Mouse (Mus musculus): ENCODE results near the gene Cers2.

Gene Cers2

DNA sequence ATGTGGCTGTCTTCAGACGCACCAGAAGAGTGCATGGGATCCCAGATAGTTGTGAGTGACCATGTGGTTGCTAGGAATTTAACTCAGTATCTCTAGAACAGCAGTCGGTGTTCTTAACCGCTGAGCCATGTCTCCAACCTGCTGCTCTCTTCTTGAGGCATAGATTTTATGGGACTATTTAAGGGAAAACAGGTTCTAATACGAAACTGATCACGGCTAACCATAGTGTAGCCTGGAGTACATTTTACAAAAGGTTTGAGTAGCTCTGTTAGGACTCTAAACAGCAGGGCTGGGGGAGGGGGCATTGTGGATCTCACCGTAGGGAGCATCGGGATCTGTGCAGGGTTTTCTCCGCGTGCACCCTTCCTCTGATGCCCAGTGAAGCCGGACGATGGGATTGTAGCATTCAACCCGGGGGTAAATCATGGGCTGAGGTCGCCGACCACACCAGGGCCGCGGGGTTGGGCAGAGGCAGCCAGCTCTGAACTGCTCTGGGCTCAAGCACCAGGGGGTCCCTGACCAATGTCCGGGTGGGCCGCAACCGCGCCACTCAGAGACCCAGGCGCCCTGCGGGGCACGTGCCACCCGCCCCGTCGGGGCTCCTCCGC lies at the start of gene Cers2:
Cers2 (plus strand) TSS at position 306 of the 608 bp plus-strand sequence.
- CTCF ChIA-PET = interaction anchor here (0.7 kb wide), 1 partner anchor 43 kb away, joined by 3 read pairs; no protein-coding TSS in a partner anchor

DNA sequence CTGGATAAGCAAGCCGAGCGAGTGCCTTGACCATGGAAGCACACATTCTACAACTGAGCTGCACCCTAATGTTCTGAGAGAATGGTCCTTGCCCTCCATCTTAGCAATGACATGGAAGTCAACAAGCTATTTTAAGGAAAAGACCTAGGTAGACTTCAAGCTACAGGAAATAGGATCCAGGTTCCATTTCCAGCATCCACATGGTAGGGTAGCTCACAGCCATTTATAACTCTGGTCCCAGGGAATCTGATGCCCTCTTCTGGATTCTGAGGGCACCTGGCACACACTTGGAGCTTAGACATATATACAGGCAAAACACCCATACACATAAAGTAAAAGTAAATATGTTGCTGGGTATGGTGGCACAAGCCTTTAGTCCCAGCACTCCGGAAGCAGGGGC lies 48.5 kb upstream of the Cers2 start:
- CTCF ChIA-PET = no interaction called here

DNA sequence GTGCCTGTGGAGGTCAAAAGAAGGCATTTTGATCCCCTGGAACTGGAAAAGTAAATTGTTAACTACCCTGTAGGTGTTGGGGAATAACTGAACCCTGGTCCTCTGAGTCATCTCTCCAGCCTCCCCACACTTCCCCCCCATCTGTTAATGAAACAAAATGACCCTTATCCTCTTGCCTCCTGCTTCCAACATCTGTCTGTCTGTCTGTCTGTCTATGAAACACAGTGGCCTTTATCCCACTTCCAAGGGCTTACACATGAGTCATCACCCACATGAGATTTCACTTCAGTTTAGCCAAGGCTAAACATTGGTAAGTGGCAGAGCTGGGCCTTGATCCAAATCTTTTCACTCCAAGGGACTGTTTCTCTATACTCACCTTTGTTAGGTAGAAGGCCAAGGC lies 46.7 kb upstream of the Cers2 start:
- CTCF ChIA-PET = no interaction called here

DNA sequence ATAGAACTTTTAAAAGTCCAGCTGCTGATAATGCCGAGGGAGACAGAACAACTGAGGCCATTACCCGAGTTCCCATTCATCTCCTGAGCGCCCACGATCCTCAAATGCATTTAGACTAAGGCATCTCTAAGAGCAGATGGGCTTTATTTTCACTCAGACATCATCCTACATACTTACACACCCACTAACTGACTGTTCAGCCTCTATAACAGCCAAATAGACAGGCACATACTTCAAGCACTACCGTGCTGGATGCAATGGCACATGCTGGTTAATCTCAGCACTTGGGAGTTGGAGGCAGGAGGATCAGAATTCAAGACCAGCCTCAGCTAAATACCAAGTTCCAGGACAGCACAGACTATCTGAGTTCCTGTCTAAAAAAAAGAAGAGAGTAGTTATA lies 44.8 kb upstream of the Cers2 start:
- CTCF ChIA-PET = no interaction called here

DNA sequence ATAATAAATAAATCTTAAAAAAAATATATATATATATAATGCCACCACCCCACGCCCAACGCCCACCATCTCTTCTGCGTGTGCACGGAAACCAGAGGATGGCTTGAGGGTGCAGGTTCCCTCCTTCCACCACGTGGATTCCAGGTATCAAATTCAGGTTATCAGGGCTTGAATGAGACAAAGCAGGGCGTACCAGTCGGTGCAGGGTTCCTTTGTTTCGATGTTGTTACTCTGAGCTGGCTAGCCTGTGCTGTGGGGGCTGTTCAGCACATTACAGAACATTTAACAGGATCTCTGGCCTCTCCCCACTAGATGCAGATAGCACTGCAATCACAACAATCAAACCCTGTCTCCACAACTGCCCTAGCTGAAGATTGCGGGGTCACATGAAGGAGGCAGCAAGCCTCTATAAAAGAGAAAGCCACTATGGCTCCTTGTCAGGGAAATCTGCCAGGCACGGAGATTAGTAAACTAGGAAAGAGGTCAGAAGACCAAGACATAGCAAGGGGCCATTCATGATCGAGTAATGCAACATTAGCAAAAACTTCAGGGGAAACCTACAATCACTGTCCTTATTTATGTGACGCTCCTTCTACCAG lies 43.7 kb upstream of the Cers2 start:
- CTCF ChIA-PET = no interaction called here

DNA sequence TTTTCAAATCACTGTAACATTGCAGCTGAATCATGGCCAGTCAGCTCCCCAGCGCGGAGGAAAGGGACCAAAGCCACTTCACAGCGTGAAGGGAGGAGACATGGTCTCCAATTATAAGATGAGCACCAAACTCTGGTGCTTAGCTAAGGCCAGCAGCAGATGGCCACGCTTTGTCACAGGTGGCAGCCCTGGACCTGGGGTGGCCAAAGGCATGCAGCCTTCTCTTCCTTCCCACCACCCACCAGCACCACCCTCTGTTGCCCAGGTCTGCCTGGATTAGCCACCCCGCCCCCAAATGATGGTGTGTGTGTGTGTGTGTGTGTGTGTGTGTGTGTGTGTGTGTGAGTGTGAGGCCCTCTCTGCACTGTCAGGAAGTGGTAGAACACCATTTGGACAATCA lies 41.1 kb upstream of the Cers2 start:
- CTCF ChIA-PET = no interaction called here

DNA sequence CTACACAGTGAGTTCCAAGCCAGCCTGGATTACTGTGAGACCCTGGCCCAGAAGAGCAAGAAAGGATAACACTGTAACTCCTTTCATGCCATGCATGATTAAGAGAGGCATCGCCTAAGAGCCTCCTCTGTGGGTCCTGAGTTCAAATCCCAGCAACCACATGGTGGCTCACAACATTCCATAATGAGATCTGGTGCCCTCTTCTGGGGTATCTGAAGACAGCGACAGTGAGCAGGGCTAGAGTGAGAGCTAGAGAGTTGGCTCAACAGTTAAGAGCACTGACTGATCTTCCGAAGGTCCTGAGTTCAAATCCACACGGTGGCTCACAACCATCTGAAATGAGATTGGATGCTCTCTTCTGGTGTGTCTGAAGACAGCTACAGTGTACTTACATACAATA lies 40.1 kb upstream of the Cers2 start:
- CTCF ChIA-PET = no interaction called here

DNA sequence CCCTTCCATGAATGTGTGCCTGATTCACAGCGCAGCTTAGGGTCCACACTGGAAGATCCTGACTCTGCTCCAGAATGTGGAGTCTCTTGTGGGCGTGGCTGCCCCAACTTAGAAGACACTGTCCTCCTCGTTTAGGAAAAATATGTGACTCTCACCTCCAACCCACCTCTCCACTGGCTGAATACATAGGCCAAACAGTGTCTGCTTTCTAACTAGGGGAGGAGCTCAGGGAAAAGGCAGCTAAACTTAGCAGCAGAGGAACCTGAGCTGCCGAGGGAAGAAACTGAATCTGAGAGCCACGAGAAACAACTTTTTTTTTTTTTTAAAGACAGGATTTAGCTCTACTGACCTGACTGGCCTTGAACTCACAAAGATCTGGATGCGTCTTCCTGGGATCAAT lies 39.4 kb upstream of the Cers2 start:
- CTCF ChIA-PET = interaction anchor here (0.7 kb wide), 1 partner anchor 115 kb away, joined by 3 read pairs; no protein-coding TSS in a partner anchor

DNA sequence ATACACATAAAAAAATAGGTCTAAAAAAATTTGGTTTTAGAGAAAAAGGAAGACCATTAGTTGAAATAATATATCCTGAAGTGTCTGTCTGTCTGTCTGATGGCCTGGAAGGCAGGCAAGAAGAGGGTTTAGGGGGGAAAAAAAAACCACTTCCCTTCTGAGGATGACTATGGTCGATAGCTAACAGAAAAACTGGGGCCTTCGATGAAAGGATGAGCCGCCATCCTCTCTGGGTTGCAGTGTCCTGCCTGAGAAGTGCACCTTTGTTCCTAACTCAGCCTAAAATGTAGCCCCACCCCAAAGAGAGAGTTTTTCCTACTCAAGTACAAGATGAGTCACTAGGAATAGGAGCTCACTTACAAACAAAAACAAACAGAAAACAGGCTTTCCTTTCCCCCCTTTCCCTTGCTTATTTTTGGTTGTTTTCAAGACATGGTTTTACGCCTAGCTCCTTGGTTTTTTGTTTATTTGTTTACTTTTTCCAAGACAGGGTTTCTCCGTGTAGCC lies 38.1 kb upstream of the Cers2 start:
- CTCF ChIA-PET = no interaction called here

DNA sequence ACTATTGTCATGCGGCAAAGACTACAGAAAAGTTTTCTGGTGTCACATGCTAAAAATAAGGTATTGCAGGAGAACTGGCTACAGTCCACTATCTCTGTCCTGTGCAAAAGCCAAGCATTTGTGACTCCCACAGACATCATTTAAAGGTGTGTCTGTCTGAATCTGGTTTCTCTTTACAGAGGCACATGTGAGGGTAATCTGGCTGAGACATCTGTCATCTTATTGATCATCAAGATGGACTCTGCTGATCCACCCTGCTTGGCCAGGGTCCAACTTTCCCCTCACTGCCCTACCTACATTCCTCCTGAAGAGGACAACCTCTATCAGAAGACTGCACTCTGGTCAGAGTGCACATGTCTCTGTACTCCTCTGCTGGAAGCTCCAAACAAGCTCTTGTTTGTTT lies 37.4 kb upstream of the Cers2 start:
- CTCF ChIA-PET = no interaction called here

DNA sequence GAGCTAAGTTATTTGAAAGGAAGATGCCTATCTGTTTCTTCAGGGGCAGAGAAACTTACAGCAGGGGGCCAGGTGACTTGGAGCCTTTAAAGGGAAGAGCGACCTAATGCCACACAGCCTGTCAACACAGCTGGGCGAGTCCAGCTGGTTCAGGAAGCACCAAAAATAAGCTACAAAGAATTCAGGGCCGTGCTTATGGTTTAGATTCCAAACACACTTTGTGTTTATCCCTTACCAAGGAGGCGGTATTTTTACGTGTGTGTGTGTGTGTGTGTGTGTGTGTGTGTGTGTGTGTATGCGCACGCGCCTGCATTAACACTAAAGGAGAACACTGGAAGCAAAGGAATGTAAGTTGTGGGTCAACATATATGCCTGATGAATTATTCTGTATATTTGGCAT lies 33.8 kb upstream of the Cers2 start:
- CTCF ChIA-PET = no interaction called here

DNA sequence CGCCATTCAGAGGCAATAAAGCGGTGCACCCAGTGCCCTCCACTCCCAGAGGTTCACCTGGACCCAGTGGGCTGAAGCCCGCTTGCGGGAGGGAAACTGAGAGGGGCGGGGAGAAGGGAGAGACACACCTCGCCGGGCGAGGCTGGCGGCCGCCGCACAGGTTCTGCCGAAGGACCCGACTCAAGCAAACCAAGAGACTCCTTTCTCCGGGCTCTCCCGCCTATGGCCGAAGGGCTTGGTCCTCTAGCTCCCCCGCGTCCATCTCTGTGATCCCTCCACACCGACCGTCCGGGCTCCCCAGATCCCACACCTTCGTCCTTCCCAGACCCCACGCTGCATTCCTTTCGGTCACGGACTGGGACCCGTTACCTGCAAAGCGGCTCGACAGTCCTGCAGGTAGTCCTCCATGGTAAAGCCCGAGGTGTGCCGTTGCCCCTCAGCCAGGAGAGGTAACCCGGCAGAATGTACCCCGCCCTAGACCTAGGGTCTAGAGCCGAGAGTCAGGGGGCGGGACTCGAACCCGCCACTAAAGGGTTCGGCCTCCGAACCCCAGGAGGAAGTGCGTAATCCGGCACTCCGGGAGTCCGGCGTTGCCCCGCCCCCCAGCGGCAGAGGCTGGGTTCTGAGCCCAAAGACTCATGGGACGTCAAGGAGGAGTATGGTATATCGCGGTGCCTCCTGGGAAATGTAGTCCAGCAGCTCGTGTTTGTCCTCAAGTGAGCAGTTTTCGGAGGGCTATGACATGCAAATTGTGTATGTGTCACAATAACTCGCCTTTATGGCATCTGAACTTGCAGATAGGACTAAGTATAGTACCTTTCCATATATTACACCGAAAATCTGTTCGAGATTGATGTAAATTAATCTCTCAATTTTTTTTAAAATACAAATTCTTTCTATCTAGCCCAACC lies 33.1 kb upstream of the Cers2 start, which contains the start of the genes Mindy1 and Prune1:
Mindy1 (plus strand) TSS at position 130 of the 911 bp plus-strand sequence.
Prune1 (minus strand) TSS at position 861 of the 911 bp plus-strand sequence.
- CTCF ChIA-PET = no interaction called here

DNA sequence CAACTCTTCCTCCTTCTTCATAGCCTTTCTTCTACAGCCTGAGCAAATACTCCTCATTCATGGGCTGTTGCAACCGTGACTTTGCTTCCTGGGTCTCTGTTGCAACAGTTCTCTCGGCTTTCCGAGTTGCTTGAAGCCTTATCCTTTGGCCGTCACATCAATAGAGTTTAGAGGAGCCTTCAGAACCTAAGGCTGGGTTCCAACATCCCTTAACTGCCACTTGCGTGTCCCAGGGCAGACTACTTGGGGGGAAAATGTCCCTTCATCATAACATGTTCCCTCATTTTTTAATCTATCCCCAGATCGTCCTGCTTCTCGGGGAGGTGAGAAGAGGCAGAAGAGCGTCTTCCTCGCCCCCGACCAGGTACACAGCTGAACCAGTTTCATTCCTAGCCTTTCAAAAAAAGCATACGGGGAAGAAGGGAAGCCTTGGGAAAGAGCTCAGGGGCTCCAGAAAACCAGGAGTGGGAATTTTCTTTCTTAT lies 32.2 kb upstream of the Cers2 start:
- CTCF ChIA-PET = no interaction called here

DNA sequence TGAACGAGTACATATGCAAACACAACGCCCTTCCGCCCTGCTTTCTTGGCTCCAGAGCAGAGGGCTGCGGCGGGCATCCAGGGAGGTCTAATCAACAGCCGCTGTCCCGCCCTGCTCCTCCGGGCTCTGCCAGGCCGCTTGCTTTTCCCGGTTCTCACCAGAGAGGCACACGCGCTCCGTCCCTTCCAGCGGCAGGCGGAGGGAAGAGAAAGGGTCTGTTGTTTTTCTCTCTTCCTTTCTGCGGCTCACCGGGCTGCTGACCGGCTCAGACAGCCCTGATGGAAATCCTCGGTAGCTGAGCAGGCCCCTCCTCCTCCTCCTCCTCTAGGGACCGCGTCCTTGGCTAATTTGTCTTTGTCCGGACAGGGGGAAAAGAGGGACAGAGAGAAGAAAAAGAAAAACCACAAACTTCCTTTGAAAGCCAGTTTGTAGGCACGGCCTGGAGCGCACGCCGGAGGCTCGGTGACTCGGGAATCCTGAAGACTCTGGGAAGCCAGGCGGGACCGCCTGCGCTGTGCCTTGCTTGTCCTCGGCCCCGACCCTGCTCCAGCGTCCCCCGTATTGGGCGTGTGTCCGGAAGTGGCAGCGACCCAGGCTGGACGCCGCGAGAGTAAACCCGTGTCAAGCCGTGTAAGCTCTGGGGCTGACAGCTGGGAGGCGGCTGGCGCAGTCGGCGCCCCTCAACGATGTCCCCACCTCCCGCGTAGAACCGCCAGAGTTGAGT lies 31.6 kb upstream of the Cers2 start:
- CTCF ChIA-PET = no interaction called here

DNA sequence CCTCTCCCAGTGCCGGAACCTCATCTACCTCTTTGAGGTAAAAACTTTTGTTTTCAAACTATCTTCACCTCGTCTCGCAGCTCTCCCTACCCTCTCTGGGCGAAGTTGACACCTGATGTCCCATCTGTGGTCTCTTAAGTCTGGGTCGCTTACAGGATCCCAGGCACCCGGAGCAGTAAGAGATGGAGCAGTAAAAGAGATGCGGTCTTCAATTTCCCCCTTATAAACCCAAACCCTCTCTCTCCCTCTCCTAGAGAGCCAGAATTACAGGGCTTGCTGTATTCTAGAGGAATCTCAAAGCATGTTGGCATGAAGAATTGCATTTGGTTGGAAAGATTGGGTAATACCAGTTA lies 31.0 kb upstream of the Cers2 start:
- CTCF ChIA-PET = no interaction called here

DNA sequence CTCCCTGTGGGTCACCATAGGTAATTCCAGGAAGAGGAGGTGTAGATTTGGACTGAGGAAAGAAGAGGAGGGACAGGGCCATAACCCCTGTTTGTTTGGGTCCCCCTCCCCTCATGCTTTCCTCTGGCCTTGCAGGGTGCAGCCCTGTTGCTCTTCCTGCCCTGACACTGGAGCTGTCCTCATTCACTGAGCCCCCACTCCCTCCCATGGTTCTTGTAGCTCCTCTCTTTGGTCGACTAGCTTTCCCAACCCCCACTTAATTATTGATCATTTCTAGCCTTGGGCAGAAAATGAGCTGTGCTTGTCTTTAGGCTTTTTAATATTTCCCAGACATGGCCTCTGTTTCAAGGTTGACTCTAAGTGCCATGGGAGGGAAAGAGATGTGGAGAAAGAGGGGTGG lies 30.5 kb upstream of the Cers2 start:
- CTCF ChIA-PET = interaction anchor here (0.7 kb wide), 1 partner anchor 76 kb away, joined by 3 read pairs; no protein-coding TSS in a partner anchor

DNA sequence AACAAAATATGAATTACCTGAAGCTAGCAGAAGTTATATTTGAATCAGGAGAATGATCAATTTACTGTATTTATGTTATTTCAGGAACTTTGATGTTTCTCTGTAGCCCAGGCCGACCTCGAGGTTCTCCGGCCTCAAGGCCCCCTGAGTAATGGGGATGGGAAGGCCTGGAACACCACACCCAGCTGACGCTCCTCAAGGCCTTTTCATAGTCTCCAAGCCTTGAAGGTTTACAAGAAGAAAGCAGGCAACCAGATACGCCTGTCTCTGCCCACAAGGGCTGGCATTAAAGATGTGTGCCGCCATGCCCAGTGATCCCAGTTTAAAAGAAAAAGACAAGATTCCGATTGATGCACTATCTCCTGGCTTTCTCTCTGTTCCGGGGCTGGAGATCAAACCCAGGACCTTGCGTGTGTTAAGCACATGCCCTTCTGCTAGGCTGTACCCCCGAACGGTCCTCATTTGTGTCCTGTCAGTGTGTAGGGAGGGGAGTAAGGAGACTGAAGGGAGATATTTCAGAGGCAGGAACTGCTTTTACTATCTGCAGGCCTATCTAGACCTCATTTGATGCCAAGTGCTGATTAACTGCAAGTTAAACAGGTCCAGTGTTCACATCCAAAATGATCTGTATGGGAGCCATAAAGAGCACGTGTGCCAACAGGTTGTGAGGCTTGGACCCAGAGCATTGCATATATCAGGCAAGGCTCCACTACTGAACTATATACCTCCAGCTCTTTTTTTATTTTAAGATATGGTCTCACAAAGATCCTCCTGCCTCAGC lies 29.9 kb upstream of the Cers2 start:
- CTCF ChIA-PET = interaction anchor here (0.7 kb wide), 1 partner anchor 77 kb away, joined by 3 read pairs; no protein-coding TSS in a partner anchor

DNA sequence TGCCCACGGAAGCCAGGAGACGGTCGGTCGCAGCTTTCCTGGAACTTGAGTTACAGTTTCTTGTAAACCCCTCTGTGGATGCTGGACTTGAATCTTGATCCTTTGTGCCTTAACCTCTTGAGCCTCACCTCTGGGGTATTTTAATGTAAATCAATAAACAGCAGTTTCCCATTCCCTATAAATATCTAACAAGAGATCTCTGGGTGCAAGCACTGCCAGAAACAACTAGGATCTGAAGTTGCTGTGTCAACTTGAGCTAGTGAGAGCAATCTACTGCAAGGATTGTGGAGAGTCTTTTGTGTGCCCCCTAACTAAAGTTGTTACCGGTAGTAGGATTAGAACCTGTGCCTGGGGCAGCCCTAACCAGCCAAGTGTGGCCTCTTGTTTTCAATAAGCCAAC lies 29.2 kb upstream of the Cers2 start:
- CTCF ChIA-PET = no interaction called here

DNA sequence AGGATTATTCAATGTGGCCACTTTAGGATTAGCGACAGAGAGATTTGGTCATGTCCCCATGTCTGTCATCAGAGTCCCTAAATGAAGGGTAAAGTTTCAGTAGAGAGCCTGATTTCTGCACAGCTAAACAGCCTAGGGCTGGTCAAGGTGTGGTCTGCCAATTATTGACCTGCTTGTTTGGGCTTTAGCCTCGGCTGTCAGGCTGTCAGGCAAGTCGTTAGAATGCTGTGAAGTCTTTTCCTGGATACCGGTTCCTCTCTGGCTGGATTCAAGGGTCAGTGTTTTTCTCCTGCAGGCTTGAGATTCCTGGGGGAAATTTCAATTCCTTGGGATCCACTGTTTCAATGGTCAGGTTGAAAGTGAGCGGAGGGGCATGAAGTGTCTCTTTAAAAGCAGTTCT lies 28.6 kb upstream of the Cers2 start:
- CTCF ChIA-PET = no interaction called here

DNA sequence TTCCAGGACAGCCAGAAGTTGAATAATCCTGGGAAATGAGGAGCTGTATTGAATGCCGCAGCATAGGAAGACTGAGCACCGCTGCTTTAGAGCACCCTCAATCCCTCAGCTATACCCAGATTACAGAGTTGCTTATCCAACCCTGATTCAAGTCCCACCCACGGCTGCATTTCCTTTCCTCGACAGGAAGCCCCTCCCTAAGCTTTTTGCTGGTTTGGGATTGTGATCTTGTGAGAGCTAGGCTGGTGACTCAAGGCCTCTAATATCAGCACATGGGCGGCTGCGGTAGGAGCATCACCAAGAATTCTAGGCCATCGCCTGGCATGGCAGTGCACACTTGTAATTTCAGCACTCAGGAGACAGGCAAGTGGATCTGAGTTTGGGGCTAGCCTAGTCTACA lies 28.1 kb upstream of the Cers2 start:
- CTCF ChIA-PET = interaction anchor here (0.6 kb wide), 1 partner anchor 151 kb away, joined by 9 read pairs; no protein-coding TSS in a partner anchor

DNA sequence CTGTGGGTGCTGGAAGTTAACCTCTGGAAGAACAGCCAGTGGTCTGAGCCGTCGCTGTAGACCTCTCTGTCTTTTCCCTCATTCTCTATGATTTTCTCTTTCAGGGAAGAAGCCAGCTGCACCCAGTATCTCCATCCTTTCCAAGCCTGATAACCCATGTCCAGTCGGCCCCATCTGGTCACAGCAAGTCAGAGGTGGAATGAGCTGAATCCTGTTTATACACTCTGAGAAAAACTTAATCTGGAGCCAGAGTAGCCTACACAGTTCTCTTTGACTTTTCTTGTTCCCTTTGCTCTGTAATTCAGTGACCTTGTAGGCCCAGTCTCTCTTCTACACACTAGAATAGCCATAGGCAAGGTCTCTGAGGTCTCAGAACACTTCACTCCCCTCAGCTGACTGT lies 27.1 kb upstream of the Cers2 start:
- CTCF ChIA-PET = no interaction called here

Measured in spleen, embryonic (tissue).